Mouse (Mus musculus) cerebellum, adult 2 months (tissue): ENCODE data around the gene Atg4b.

ENCODE experiments used
- CTCF ChIP-seq: fragments of 200-500 bp; IDR thresholded peaks from 2 replicates; pipeline ENCODE4 v1.5.1; 2011; ENCODE audit warnings: low read depth, mild to moderate bottlenecking, control low read depth, low read length, moderate library complexity, borderline replicate concordance; ENCODE audit not compliant: insufficient read depth
- POLR2A ChIP-seq: fragments of 200-500 bp; IDR thresholded peaks from 2 replicates; pipeline ENCODE4 v1.6.1; 2011; ENCODE audit warnings: low read length, control low read depth, borderline replicate concordance; ENCODE audit not compliant: insufficient read depth

- TF ChIP-seq CTCF (no peak), POLR2A (peak; percentile 71)
Measured at GRCm38 (mm10) chr1:93754573-93755290, 3.4 kb downstream of the Atg4b start, which contains the start of gene Thap4.
